Mouse (Mus musculus) neural tube, embryonic 12.5 days (tissue): ENCODE data around the gene Snrpd2. TPM values are rescaled to one million over a fixed set of nuclear protein-coding genes. Genes with fewer than 3 reads are reported as not detected.

Experiments
- ATAC-seq: fragments of 200-750 bp; cut with Nextera tagmentation; 2 replicates; pipeline ENCODE4 v1.8.0; 2017; ENCODE audit warnings: low read depth, mild to moderate bottlenecking, moderate TSS enrichment, moderate library complexity; ENCODE audit not compliant: low FRiP score
- H3K27ac ChIP-seq: fragments of 300-500 bp; sonication (generic); 2 replicates; pipeline ENCODE4 v1.5.1; 2016
- H3K27me3 ChIP-seq: fragments of 300-500 bp; sonication (generic); replicated peaks from 2 replicates; pipeline ENCODE4 v1.6.1; 2016; ENCODE audit warnings: mild to moderate bottlenecking
- H3K36me3 ChIP-seq: fragments of 300-500 bp; sonication (generic); 2 replicates; pipeline ENCODE4 v1.6.1; 2016; ENCODE audit warnings: mild to moderate bottlenecking
- H3K4me1 ChIP-seq: fragments of 300-500 bp; sonication (generic); 2 replicates; pipeline ENCODE4 v1.6.1; 2016
- H3K4me2 ChIP-seq: fragments of 300-500 bp; sonication (generic); replicated peaks from 2 replicates; pipeline ENCODE4 v1.6.1; 2016; ENCODE audit warnings: mild to moderate bottlenecking
- H3K4me3 ChIP-seq: fragments of 300-500 bp; sonication (generic); 2 replicates; pipeline ENCODE4 v1.5.1; 2016
- H3K9ac ChIP-seq: fragments of 300-500 bp; sonication (generic); 2 replicates; pipeline ENCODE4 v1.6.1; 2016; ENCODE audit warnings: mild to moderate bottlenecking
- H3K9me3 ChIP-seq: fragments of 300-500 bp; sonication (generic); 2 replicates; pipeline ENCODE4 v1.6.1; 2016; ENCODE audit warnings: mild to moderate bottlenecking
- WGBS: fragments of 180-500 bp; shearing (Covaris S2); methylation state at CpG from one replicate; pipeline ENCODE4 v1.1.7; 2016; 5-methylcytosine and 5-hydroxymethylcytosine counted together
- polyA plus RNA-seq: library from polyadenylated mRNA; unstranded; fragments of >200 nt; fragmentation: Nextera tagmentation; extraction: Ambion mirVana; gene quantifications from 2 replicates; pipeline ENCODE4 v1.2.1, GENCODE M21; 2016

Snrpd2 gene
- polyA plus RNA-seq, result 124 and 133 TPM in 2 replicates

DNA sequence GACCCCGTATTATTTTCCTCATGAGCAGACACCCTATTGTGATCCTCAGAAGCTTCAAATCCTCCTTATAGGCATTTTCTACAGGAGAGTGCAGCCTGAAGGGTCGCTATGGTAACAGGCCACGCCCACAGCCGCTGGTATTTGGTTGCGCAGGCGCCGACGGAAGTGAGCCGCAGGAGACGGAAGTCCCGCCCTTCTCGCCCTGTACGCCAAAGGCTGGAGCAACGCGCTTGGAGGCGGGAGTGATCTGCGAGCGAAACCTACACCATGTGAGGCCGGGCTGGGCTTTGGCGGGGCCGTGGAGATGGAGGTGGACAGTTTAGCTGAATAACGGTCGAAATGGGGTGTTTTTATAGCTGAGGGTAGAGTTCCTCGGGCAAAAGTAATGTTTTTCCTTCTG lies at the start of gene Snrpd2:
TSS of gene Snrpd2 (plus strand) at position 97 of the 400 bp plus-strand sequence.
- H3K27ac ChIP-seq, result peak within 1 kb of the TSS; percentile 42; the same call in 1 of the 2 replicates
- under 1% methylated on average over 24 of the region's 24 CpGs for WGBS
- H3K4me1 ChIP-seq, result peaks cover 22% of the 10 kb centered on the region
- ATAC-seq, result peak; percentile 94
- peak within 1 kb of the TSS; percentile 80 for H3K4me2 ChIP-seq
- no peaks in the 10 kb centered on the region for H3K27me3 ChIP-seq
- H3K9me3 ChIP-seq, result no peaks in the 10 kb centered on the region
- peak within 1 kb of the TSS; percentile 62 for H3K9ac ChIP-seq
- peak within 1 kb of the TSS; percentile 59 for H3K4me3 ChIP-seq
- H3K36me3 ChIP-seq, result peaks cover 41% of the 10 kb centered on the region

GRCm38 (mm10) chr7:19100290-19100689 lies 49.2 kb upstream of the Snrpd2 start:
- WGBS, result 86% methylated on average over 1 of the region's 1 CpGs
- Histone ChIP-seq H3K4me3 (no peak overlapping the region), H3K4me1 (peaks cover 22% of the 10 kb centered on the region), H3K9me3 (no peaks in the 10 kb centered on the region), H3K9ac (no peak overlapping the region), H3K36me3 (peaks cover 7% of the 10 kb centered on the region; the same call in 1 of the 2 replicates), H3K27me3 (no peaks in the 10 kb centered on the region), H3K4me2 (no peak overlapping the region), H3K27ac (no peak overlapping the region)
- ATAC-seq, result no peak

GRCm38 (mm10) chr7:19103741-19104140 lies 45.8 kb upstream of the Snrpd2 start:
- no peak overlapping the region for H3K9ac ChIP-seq
- H3K27me3 ChIP-seq, result no peaks in the 10 kb centered on the region
- no peak overlapping the region for H3K27ac ChIP-seq
- no peaks in the 10 kb centered on the region for H3K9me3 ChIP-seq
- H3K4me1 ChIP-seq, result no peaks in the 10 kb centered on the region
- no peak for ATAC-seq
- H3K36me3 ChIP-seq, result no peaks in the 10 kb centered on the region
- no peak overlapping the region for H3K4me2 ChIP-seq
- no peak overlapping the region for H3K4me3 ChIP-seq

GRCm38 (mm10) chr7:19104486-19104885 lies 45.0 kb upstream of the Snrpd2 start:
- Histone ChIP-seq H3K27me3 (no peaks in the 10 kb centered on the region), H3K4me2 (no peak overlapping the region), H3K4me1 (no peaks in the 10 kb centered on the region), H3K9ac (no peak overlapping the region), H3K27ac (no peak overlapping the region), H3K36me3 (no peaks in the 10 kb centered on the region), H3K4me3 (no peak overlapping the region), H3K9me3 (no peaks in the 10 kb centered on the region)
- WGBS, result 83% methylated on average over 2 of the region's 2 CpGs
- ATAC-seq, result no peak

GRCm38 (mm10) chr7:19107436-19107835 lies 42.1 kb upstream of the Snrpd2 start:
- no peaks in the 10 kb centered on the region for H3K27me3 ChIP-seq
- H3K4me1 ChIP-seq, result no peaks in the 10 kb centered on the region
- H3K4me3 ChIP-seq, result no peak overlapping the region
- no peak overlapping the region for H3K9ac ChIP-seq
- ATAC-seq, result no peak
- no peak overlapping the region for H3K27ac ChIP-seq
- H3K4me2 ChIP-seq, result no peak overlapping the region
- no peaks in the 10 kb centered on the region for H3K9me3 ChIP-seq
- WGBS, result 70% methylated on average over 3 of the region's 3 CpGs
- no peaks in the 10 kb centered on the region for H3K36me3 ChIP-seq

- no peak for ATAC-seq
- whole genome bisulfite sequencing, result 88% methylated on average over 1 of the region's 1 CpGs
- no peaks in the 10 kb centered on the region for H3K9me3 ChIP-seq
- no peak overlapping the region for H3K4me2 ChIP-seq
- no peaks in the 10 kb centered on the region for H3K27me3 ChIP-seq
- H3K9ac ChIP-seq, result no peak overlapping the region
- H3K36me3 ChIP-seq, result no peaks in the 10 kb centered on the region
- no peak overlapping the region for H3K27ac ChIP-seq
- no peak overlapping the region for H3K4me3 ChIP-seq
- H3K4me1 ChIP-seq, result no peaks in the 10 kb centered on the region
Observed at GRCm38 (mm10) chr7:19109565-19109964, 40.0 kb upstream of the Snrpd2 start.

GRCm38 (mm10) chr7:19118028-19118771 lies 31.3 kb upstream of the Snrpd2 start, which contains the start of gene Gm4969:
Gene Gm4969 (minus strand): TSS chr7:19118368.
- H3K27me3 ChIP-seq, result 0 out of 2 replicates have a peak, but pooled peaks cover 5% of the 10 kb centered on the region
- peak; percentile 26; the same call in 1 of the 2 replicates for ATAC-seq
- H3K27ac ChIP-seq, result no peak within 1 kb of the TSS
- peak within 1 kb of the TSS; percentile 51 for H3K4me2 ChIP-seq
- H3K4me3 ChIP-seq, result peak within 1 kb of the TSS; percentile 26; the same call in 1 of the 2 replicates
- H3K4me1 ChIP-seq, result peaks cover 18% of the 10 kb centered on the region
- WGBS, result 22% methylated on average over 64 of the region's 64 CpGs
- no peaks in the 10 kb centered on the region for H3K36me3 ChIP-seq
- H3K9ac ChIP-seq, result no peak within 1 kb of the TSS
- peaks cover 4% of the 10 kb centered on the region; the same call in 1 of the 2 replicates for H3K9me3 ChIP-seq

- no peak overlapping the region for H3K4me3 ChIP-seq
- peaks cover 4% of the 10 kb centered on the region; the same call in 1 of the 2 replicates for H3K9me3 ChIP-seq
- H3K36me3 ChIP-seq, result no peaks in the 10 kb centered on the region
- H3K27ac ChIP-seq, result no peak overlapping the region
- WGBS, result 97% methylated on average over 8 of the region's 8 CpGs
- H3K9ac ChIP-seq, result no peak overlapping the region
- peak; percentile 20 for ATAC-seq
- 0 out of 2 replicates have a peak overlapping the region, but pooled peaks have one; percentile 7 for H3K4me2 ChIP-seq
- H3K4me1 ChIP-seq, result peaks cover 18% of the 10 kb centered on the region
- H3K27me3 ChIP-seq, result 0 out of 2 replicates have a peak, but pooled peaks cover 5% of the 10 kb centered on the region
Observed at GRCm38 (mm10) chr7:19119083-19119482, 30.4 kb upstream of the Snrpd2 start.

GRCm38 (mm10) chr7:19119631-19120429 lies 29.7 kb upstream of the Snrpd2 start, which contains the start of gene Fbxo46:
Gene Fbxo46 (plus strand): TSS chr7:19119859.
- WGBS, result 3% methylated on average over 34 of the region's 34 CpGs
- Histone ChIP-seq H3K4me3 (peak within 1 kb of the TSS; percentile 62), H3K4me1 (peaks cover 18% of the 10 kb centered on the region), H3K4me2 (peak within 1 kb of the TSS; percentile 84), H3K27me3 (0 out of 2 replicates have a peak, but pooled peaks cover 5% of the 10 kb centered on the region), H3K9me3 (peaks cover 4% of the 10 kb centered on the region; the same call in 1 of the 2 replicates), H3K36me3 (no peaks in the 10 kb centered on the region; the same call in 1 of the 2 replicates), H3K9ac (peak within 1 kb of the TSS; percentile 70), H3K27ac (no peak within 1 kb of the TSS)
- peak; percentile 95 for ATAC-seq

GRCm38 (mm10) chr7:19121686-19122085 lies 27.8 kb upstream of the Snrpd2 start:
- ATAC-seq, result no peak
- no peak overlapping the region for H3K27ac ChIP-seq
- WGBS, result 93% methylated on average over 4 of the region's 4 CpGs

GRCm38 (mm10) chr7:19124713-19125112 lies 24.8 kb upstream of the Snrpd2 start:
- Histone ChIP-seq H3K9ac (0 out of 2 replicates have a peak overlapping the region, but pooled peaks have one; percentile 8), H3K27me3 (no peaks in the 10 kb centered on the region), H3K4me3 (no peak overlapping the region), H3K4me1 (peaks cover 12% of the 10 kb centered on the region), H3K36me3 (peaks cover under 1% of the 10 kb centered on the region; the same call in 1 of the 2 replicates), H3K4me2 (no peak overlapping the region), H3K27ac (no peak overlapping the region), H3K9me3 (no peaks in the 10 kb centered on the region)
- 91% methylated on average over 6 of the region's 6 CpGs for whole genome bisulfite sequencing
- ATAC-seq, result no peak

More at GRCm38 (mm10) chr7:19121686-19122085, 27.8 kb upstream of the Snrpd2 start:
- Histone ChIP-seq H3K9ac (no peak overlapping the region), H3K36me3 (no peaks in the 10 kb centered on the region; the same call in 1 of the 2 replicates), H3K9me3 (peaks cover 4% of the 10 kb centered on the region; the same call in 1 of the 2 replicates), H3K4me1 (peaks cover 18% of the 10 kb centered on the region), H3K4me3 (no peak overlapping the region), H3K4me2 (no peak overlapping the region), H3K27me3 (0 out of 2 replicates have a peak, but pooled peaks cover 5% of the 10 kb centered on the region)

DNA sequence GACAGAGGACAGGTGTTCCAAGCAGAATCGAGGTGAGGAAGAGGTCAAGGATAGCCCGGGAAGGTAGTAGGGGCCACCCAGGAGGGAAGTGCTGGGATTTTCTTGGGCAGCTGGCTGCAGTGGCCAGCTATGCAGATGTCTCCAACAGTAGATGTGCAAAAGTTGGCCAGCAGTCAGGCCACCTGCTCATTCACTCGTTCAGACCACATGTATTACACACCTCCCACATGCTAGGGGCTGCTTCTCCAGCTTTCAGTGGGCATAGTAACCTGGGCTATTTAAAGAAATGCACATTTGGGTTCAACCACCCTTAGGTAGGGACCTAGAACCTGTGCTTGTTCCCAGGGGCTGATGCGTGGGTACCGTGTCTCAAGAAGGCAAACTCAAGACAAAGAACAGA lies 21.8 kb upstream of the Snrpd2 start:
- H3K27me3 ChIP-seq, result no peaks in the 10 kb centered on the region
- no peak overlapping the region for H3K27ac ChIP-seq
- no peak for ATAC-seq
- H3K4me1 ChIP-seq, result peaks cover 14% of the 10 kb centered on the region
- no peak overlapping the region for H3K9ac ChIP-seq
- H3K4me2 ChIP-seq, result no peak overlapping the region
- H3K36me3 ChIP-seq, result peaks cover 3% of the 10 kb centered on the region; the same call in 1 of the 2 replicates
- H3K4me3 ChIP-seq, result no peak overlapping the region
- no peaks in the 10 kb centered on the region for H3K9me3 ChIP-seq
- 93% methylated on average over 5 of the region's 5 CpGs for WGBS
